Mouse (Mus musculus) B cell, adult 2 months (primary cell): Measurements from ENCODE around the gene Zfp282.
"Not testable (repeated sequence)": the region's sequence is repeated elsewhere in the genome, so short reads cannot be mapped to it uniquely, and the experiment has no call there.

Experiments
- DNase-seq, 2 experiments: peaks; one replicate each; pipeline ENCODE4 v3.0.0; 2022

Gene Zfp282

GRCm38 (mm10) chr6:47877058-47877457 lies at the start of gene Zfp282:
TSS of gene Zfp282 (plus strand) at chr6:47877204.
- no peak for DNase-seq

GRCm38 (mm10) chr6:47827462-47827861 lies 49.5 kb upstream of the Zfp282 start:
- DNase-seq, result no peak

GRCm38 (mm10) chr6:47828950-47829349 lies 48.1 kb upstream of the Zfp282 start:
- DNase-seq, result no peak

- DNase-seq, result peak; percentile 97 to 98
These were observed 46.6 kb upstream of the Zfp282 start, which contains the start of gene Zfp786 for GRCm38 (mm10) chr6:47830104-47831078. TSS of gene Zfp786 (minus strand) at chr6:47830867.

GRCm38 (mm10) chr6:47832220-47832619 lies 44.8 kb upstream of the Zfp282 start:
- DNase-seq, result no peak

GRCm38 (mm10) chr6:47835482-47835983 lies 41.5 kb upstream of the Zfp282 start, which contains the start of gene Zfp398:
TSS of gene Zfp398 (plus strand) at chr6:47835661.
- peak; percentile 99 for DNase-seq

- peak; percentile 63 to 68 for DNase-seq
These were observed 41.0 kb upstream of the Zfp282 start for GRCm38 (mm10) chr6:47835984-47836521.

- no peak for DNase-seq
These were observed 39.4 kb upstream of the Zfp282 start for GRCm38 (mm10) chr6:47837630-47838029.

GRCm38 (mm10) chr6:47841077-47841476 lies 35.9 kb upstream of the Zfp282 start:
- DNase-seq, result no peak

- no peak for DNase-seq
These were observed 35.2 kb upstream of the Zfp282 start for GRCm38 (mm10) chr6:47841831-47842230.

GRCm38 (mm10) chr6:47842337-47842736 lies 34.7 kb upstream of the Zfp282 start:
- no peak for DNase-seq

GRCm38 (mm10) chr6:47845779-47846178 lies 31.2 kb upstream of the Zfp282 start:
- no peak for DNase-seq

- no peak for DNase-seq
These were observed 19.8 kb upstream of the Zfp282 start for GRCm38 (mm10) chr6:47857241-47857640.

- not testable (repeated sequence) for DNase-seq
These were observed 19.3 kb upstream of the Zfp282 start for GRCm38 (mm10) chr6:47857729-47858128.

- DNase-seq, result no peak
These were observed 4.7 kb upstream of the Zfp282 start for GRCm38 (mm10) chr6:47872266-47872665.

- DNase-seq, result peak; percentile 83
These were observed 593 bp downstream of the Zfp282 start for GRCm38 (mm10) chr6:47877461-47878132.

GRCm38 (mm10) chr6:47878133-47878514 lies 1.1 kb downstream of the Zfp282 start:
- no peak for DNase-seq

GRCm38 (mm10) chr6:47878593-47878992 lies 1.6 kb downstream of the Zfp282 start:
- DNase-seq, result no peak

GRCm38 (mm10) chr6:47879049-47879716 lies 2.2 kb downstream of the Zfp282 start:
- DNase-seq, result peak in 1 of 2 experiments; percentile 3

GRCm38 (mm10) chr6:47880166-47880565 lies 3.2 kb downstream of the Zfp282 start:
- DNase-seq, result no peak

GRCm38 (mm10) chr6:47888812-47889383 lies 11.9 kb downstream of the Zfp282 start:
- no peak for DNase-seq

- DNase-seq, result no peak
These were observed 22.4 kb downstream of the Zfp282 start for GRCm38 (mm10) chr6:47899416-47899815.
